Mouse (Mus musculus) testis, adult 10 weeks (tissue): ENCODE data around the gene Sprr2j-ps. TPM values are rescaled to one million over a fixed set of nuclear protein-coding genes. Genes with fewer than 3 reads are reported as not detected.

ENCODE experiments used
- polyA plus RNA-seq: library from polyadenylated mRNA; stranded (reverse); fragments of 350-450 nt; fragmentation: Illumina TruSeq; extraction: RNeasy Lipid Tissue Mini Kit (QIAGEN cat#74804); gene quantifications from one replicate; pipeline ENCODE4 v1.2.3, GENCODE M21; 2014; ENCODE audit warnings: low read depth, low replicate concordance

Sprr2j-ps gene
- not detected for polyA plus RNA-seq

DNA sequence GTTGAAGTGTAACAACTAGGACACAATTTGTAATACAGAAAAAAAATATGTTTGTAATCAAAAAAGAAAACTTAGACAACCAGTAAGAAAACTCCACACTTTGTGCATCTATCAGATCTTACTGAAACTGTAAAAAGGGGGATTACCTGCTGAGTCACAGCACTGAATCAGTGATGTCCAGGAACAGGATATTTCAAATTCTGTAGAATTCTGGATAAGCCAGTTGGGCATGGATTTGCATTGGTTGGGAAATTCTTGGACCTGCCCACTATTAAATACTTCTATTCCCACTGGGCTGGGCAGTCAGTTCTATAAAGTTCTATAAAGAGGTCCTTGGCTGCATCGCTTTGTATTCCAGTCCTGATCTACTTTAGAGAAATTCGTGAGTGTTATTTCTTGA, at the start of gene Sprr2j-ps:
Sprr2j-ps (plus strand) TSS at position 301 of the 400 bp plus-strand sequence.

DNA sequence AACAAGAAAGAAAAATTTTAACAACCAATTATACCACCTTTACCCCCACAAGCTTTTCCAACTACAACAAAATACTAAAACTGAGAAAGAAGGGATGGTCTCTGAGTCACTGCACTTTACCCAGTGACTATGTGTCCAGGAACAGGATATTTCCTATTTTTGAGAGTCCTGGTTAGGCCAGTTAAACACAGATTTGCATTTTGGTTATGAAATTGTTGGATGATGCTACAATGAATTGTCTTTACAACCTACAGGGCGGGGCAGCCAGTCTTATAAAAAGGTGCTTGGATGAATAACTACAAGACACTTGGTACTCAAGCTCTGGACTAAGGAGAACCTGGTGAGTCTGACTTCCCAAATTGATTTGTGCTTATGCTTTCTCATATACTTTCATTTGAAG, 32.5 kb upstream of the Sprr2j-ps start, which contains the start of gene Sprr2h:
Sprr2h (plus strand) TSS at position 301 of the 400 bp plus-strand sequence.

DNA sequence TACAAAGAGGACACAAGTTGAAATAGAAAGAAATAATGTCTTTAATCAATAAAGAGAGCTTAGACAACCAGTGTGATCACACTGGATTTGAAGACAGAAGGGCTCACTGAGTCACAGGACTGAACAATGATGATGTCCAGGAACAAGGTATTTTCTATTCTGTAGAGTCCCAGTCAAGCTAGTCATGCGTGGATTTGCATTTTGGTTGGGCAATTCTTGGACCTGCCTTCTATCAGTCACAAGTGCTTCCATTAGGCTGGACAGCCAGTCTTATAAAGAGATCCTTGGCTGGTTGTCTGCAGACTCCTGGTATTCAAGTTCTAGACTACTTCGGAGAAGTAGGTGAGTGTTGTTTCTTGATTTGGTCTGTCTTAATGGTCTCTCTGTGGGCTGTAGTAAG, 10.2 kb upstream of the Sprr2j-ps start, which contains the start of gene Sprr2i:
Sprr2i (plus strand) TSS at position 301 of the 400 bp plus-strand sequence.

DNA sequence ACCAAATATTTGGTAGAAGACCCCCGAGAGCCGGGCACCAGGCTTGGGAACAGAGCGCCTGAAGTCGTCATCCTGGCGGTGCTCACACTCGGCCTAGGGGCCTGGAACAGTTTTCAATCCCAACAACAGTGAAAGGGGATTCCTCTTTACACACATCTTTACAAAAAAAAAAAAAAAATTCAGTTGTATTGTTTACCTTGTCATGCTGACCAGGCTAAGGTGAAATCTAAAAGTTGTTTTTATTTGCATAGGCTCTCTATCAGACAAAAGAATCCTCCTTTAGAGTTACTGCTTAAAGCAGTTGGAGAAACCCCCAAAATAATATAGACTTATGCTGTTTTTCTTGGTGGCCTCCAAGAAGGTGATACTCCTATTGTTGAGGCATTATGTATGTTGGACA, 11.4 kb downstream of the Sprr2j-ps start, which contains the start of gene Gm9774:
Gm9774 (minus strand) TSS at position 101 of the 400 bp plus-strand sequence.

DNA sequence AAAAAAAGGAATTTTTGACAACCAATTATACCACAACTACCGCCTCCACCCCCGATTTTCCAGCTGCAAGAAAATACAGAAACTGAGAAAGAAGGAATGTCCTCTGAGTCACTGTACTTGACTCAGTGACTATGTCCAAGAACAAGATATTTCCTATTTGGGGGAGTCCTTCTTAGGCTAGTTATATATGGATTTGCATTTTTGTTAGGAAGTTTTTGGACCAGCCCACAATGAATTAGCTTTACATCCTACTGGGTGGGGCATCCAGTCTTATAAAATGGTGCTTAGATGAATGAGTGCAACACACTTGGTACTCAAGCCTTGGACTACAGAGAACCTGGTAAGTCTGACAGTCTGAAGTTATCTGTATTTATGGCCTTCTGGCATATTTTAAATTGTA, 14.4 kb downstream of the Sprr2j-ps start, which contains the start of gene Sprr2k:
Sprr2k (plus strand) TSS at position 301 of the 400 bp plus-strand sequence.

DNA sequence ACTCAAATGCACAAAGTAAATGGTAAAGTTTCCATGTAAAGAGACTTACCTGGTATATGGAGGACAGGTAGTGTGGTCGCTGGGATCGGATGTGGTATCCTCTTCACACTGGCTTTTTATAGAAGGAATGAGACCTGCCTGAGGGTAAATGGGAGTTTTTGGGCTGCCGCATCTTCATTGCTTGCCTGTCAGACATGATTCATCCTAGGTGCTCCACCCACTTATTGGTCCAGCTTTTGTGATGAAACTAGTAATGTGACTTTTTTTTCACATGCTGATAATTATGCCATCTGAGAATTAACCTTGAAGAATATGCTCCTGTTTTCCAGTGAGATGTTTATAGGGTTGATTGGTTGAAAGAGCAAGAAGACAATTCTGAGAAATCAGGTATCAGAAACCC, 20.8 kb downstream of the Sprr2j-ps start, which contains the start of gene Sprr1b:
Sprr1b (minus strand) TSS at position 101 of the 400 bp plus-strand sequence.

DNA sequence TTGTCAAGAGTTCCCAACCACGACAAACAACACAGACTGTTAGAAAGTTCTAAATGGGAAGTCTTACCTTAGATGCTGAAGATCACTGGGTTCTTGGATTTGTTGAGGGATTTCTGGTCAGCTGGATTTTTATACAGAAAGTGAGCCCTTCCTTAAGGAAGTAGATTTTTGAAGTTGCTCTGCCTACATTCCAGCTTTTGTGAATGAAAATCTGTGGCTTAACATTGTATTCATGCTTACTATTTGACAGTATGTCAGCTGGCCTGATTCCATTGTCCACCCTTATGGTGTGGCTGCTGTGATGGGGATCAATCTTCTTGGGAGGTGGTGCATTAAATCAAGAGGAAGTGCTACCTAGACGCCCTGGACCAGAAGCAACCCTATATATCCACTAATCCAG, 40.7 kb downstream of the Sprr2j-ps start, which contains the start of gene Sprr3:
Sprr3 (minus strand) TSS at position 101 of the 400 bp plus-strand sequence.

Other genes with a start within 250 kb of the Sprr2j-ps start
- not detected for gene Sprr2a1, start 202.3 kb upstream of the Sprr2j-ps start, polyA plus RNA-seq
- 0.07 TPM for gene Sprr2a2, start 202.2 kb upstream of the Sprr2j-ps start, polyA plus RNA-seq
- gene Sprr2a3, start 132.7 kb upstream of the Sprr2j-ps start, polyA plus RNA-seq: not detected
- gene Sprr2b, start 101.5 kb upstream of the Sprr2j-ps start, polyA plus RNA-seq: not detected
- gene Sprr2d, start 78.9 kb upstream of the Sprr2j-ps start, polyA plus RNA-seq: not detected
- not detected for gene Sprr2e, start 65.9 kb upstream of the Sprr2j-ps start, polyA plus RNA-seq
- gene Sprr2f, start 52.9 kb upstream of the Sprr2j-ps start, polyA plus RNA-seq: not detected
- gene Sprr2h, start 32.4 kb upstream of the Sprr2j-ps start, polyA plus RNA-seq: not detected
- gene Sprr2i, start 10.1 kb upstream of the Sprr2j-ps start, polyA plus RNA-seq: not detected
- gene Gm9774, start 11.3 kb downstream of the Sprr2j-ps start, polyA plus RNA-seq: 5.4 TPM
- gene Sprr2k, start 14.5 kb downstream of the Sprr2j-ps start, polyA plus RNA-seq: not detected
- gene Sprr1b, start 20.7 kb downstream of the Sprr2j-ps start, polyA plus RNA-seq: not detected
- gene Sprr3, start 40.6 kb downstream of the Sprr2j-ps start, polyA plus RNA-seq: not detected
- not detected for gene Sprr1a, start 67.8 kb downstream of the Sprr2j-ps start, polyA plus RNA-seq
- not detected for gene Sprr4, start 82.4 kb downstream of the Sprr2j-ps start, polyA plus RNA-seq
- gene 2310046K23Rik, start 116.4 kb downstream of the Sprr2j-ps start, polyA plus RNA-seq: not detected
- gene Ivl, start 155.7 kb downstream of the Sprr2j-ps start, polyA plus RNA-seq: 0.21 TPM
- gene Smcp, start 170.9 kb downstream of the Sprr2j-ps start, polyA plus RNA-seq: 4,960 TPM
- 0.48 TPM for gene 2210017I01Rik, start 189.4 kb downstream of the Sprr2j-ps start, polyA plus RNA-seq
- 2.4 TPM for gene Lce6a, start 203.6 kb downstream of the Sprr2j-ps start, polyA plus RNA-seq
- gene Lce1a1, start 230.2 kb downstream of the Sprr2j-ps start, polyA plus RNA-seq: not detected
- not detected for gene Lce1b, start 238.8 kb downstream of the Sprr2j-ps start, polyA plus RNA-seq